Mouse (Mus musculus): Measurements from ENCODE around the gene Gm19684. TPM values are rescaled to one million over a fixed set of nuclear protein-coding genes. Genes with fewer than 3 reads are reported as not detected.

Gm19684 gene
- polyA plus RNA-seq (2014; fragmentation: Illumina TruSeq; extraction: RNeasy Lipid Tissue Mini Kit (QIAGEN cat#74804); ENCODE audit: low read depth, low replicate concordance): not detected

GRCm38 (mm10) chr17:36121352-36122020 lies at the start of gene Gm19684:
Gene Gm19684 (plus strand): TSS chr17:36121678.

GRCm38 (mm10) chr17:36128968-36129817 lies 7.7 kb downstream of the Gm19684 start, which contains the start of gene Gm7030:
Gene Gm7030 (minus strand): TSS chr17:36129425.

DNA sequence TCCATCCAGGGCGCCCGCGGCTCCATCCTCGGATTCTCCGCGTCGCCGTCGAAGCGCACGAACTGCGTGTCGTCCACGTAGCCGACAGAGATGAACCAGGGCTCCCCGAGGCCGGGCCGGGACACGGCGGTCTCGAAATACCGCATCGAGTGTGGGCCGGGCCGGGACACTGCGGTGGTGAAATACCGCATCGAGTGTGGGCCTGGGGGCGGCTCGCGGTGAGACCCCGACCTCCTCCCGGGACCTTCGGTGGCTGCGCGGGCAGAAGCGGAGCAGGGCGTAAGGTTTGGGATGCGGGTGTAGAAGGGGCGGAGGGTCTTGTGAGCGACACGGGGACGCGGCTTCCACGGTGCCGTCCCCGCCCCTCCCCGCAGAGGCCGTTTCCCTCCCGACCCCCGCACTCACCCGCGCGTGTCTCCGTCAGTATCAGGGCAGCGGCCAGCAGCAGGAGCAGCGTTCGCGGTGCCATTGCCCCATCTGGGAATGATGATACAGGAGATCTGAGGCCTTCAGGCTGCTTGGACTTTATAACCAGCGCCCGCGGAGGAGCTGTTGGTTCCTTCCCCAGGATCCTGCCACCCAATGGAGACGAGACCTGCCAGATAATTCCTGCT lies 46.7 kb downstream of the Gm19684 start, which contains the start of gene Gm8909:
TSS of gene Gm8909 (minus strand) at position 499 of the 614 bp plus-strand sequence.

Other genes with a start within 250 kb of the Gm19684 start
- gene Dhx16, start 241.9 kb upstream of the Gm19684 start, polyA plus RNA-seq (2014; fragmentation: Illumina TruSeq; extraction: RNeasy Lipid Tissue Mini Kit (QIAGEN cat#74804); ENCODE audit: low read depth, low replicate concordance): 55.0 TPM
- gene 2310061I04Rik, start 224.2 kb upstream of the Gm19684 start, polyA plus RNA-seq (2014; fragmentation: Illumina TruSeq; extraction: RNeasy Lipid Tissue Mini Kit (QIAGEN cat#74804); ENCODE audit: low read depth, low replicate concordance): 51.0 TPM
- 26.8 TPM for gene Atat1, start 211.6 kb upstream of the Gm19684 start, polyA plus RNA-seq (2014; fragmentation: Illumina TruSeq; extraction: RNeasy Lipid Tissue Mini Kit (QIAGEN cat#74804); ENCODE audit: low read depth, low replicate concordance)
- 22.7 TPM for gene Mrps18b, start 205.3 kb upstream of the Gm19684 start, polyA plus RNA-seq (2014; fragmentation: Illumina TruSeq; extraction: RNeasy Lipid Tissue Mini Kit (QIAGEN cat#74804); ENCODE audit: low read depth, low replicate concordance)
- gene Ppp1r10, start 205.2 kb upstream of the Gm19684 start, polyA plus RNA-seq (2014; fragmentation: Illumina TruSeq; extraction: RNeasy Lipid Tissue Mini Kit (QIAGEN cat#74804); ENCODE audit: low read depth, low replicate concordance): 162 TPM
- gene Abcf1, start 151.9 kb upstream of the Gm19684 start, polyA plus RNA-seq (2014; fragmentation: Illumina TruSeq; extraction: RNeasy Lipid Tissue Mini Kit (QIAGEN cat#74804); ENCODE audit: low read depth, low replicate concordance): 95.3 TPM
- 5.8 TPM for gene Gnl1, start 141.8 kb upstream of the Gm19684 start, polyA plus RNA-seq (2014; fragmentation: Illumina TruSeq; extraction: RNeasy Lipid Tissue Mini Kit (QIAGEN cat#74804); ENCODE audit: low read depth, low replicate concordance)
- 8.7 TPM for gene Prr3, start 141.4 kb upstream of the Gm19684 start, polyA plus RNA-seq (2014; fragmentation: Illumina TruSeq; extraction: RNeasy Lipid Tissue Mini Kit (QIAGEN cat#74804); ENCODE audit: low read depth, low replicate concordance)
- gene H2-T24, start 101.1 kb upstream of the Gm19684 start, polyA plus RNA-seq (2014; fragmentation: Illumina TruSeq; extraction: RNeasy Lipid Tissue Mini Kit (QIAGEN cat#74804); ENCODE audit: low read depth, low replicate concordance): 0.13 TPM
- 0.38 TPM for gene H2-T23, start 88.8 kb upstream of the Gm19684 start, polyA plus RNA-seq (2014; fragmentation: Illumina TruSeq; extraction: RNeasy Lipid Tissue Mini Kit (QIAGEN cat#74804); ENCODE audit: low read depth, low replicate concordance)
- 0.71 TPM for gene H2-T22, start 78.9 kb upstream of the Gm19684 start, polyA plus RNA-seq (2014; fragmentation: Illumina TruSeq; extraction: RNeasy Lipid Tissue Mini Kit (QIAGEN cat#74804); ENCODE audit: low read depth, low replicate concordance)
- not detected for gene Gm6034, start 78.7 kb upstream of the Gm19684 start, polyA plus RNA-seq (2014; fragmentation: Illumina TruSeq; extraction: RNeasy Lipid Tissue Mini Kit (QIAGEN cat#74804); ENCODE audit: low read depth, low replicate concordance)
- not detected for gene Gm11127, start 63.3 kb upstream of the Gm19684 start, polyA plus RNA-seq (2014; fragmentation: Illumina TruSeq; extraction: RNeasy Lipid Tissue Mini Kit (QIAGEN cat#74804); ENCODE audit: low read depth, low replicate concordance)
- not detected for gene Gm7030, start 7.7 kb downstream of the Gm19684 start, polyA plus RNA-seq (2014; fragmentation: Illumina TruSeq; extraction: RNeasy Lipid Tissue Mini Kit (QIAGEN cat#74804); ENCODE audit: low read depth, low replicate concordance)
- not detected for gene Gm8909, start 46.9 kb downstream of the Gm19684 start, polyA plus RNA-seq (2014; fragmentation: Illumina TruSeq; extraction: RNeasy Lipid Tissue Mini Kit (QIAGEN cat#74804); ENCODE audit: low read depth, low replicate concordance)
- gene H2-T3, start 68.6 kb downstream of the Gm19684 start, polyA plus RNA-seq (2014; fragmentation: Illumina TruSeq; extraction: RNeasy Lipid Tissue Mini Kit (QIAGEN cat#74804); ENCODE audit: low read depth, low replicate concordance): not detected
- gene Rpp21, start 136.4 kb downstream of the Gm19684 start, polyA plus RNA-seq (2014; fragmentation: Illumina TruSeq; extraction: RNeasy Lipid Tissue Mini Kit (QIAGEN cat#74804); ENCODE audit: low read depth, low replicate concordance): 6.4 TPM
- gene Trim39, start 150.6 kb downstream of the Gm19684 start, polyA plus RNA-seq (2014; fragmentation: Illumina TruSeq; extraction: RNeasy Lipid Tissue Mini Kit (QIAGEN cat#74804); ENCODE audit: low read depth, low replicate concordance): 45.3 TPM
- not detected for gene H2-M10.2, start 164.8 kb downstream of the Gm19684 start, polyA plus RNA-seq (2014; fragmentation: Illumina TruSeq; extraction: RNeasy Lipid Tissue Mini Kit (QIAGEN cat#74804); ENCODE audit: low read depth, low replicate concordance)
- not detected for gene H2-M10.1, start 204.5 kb downstream of the Gm19684 start, polyA plus RNA-seq (2014; fragmentation: Illumina TruSeq; extraction: RNeasy Lipid Tissue Mini Kit (QIAGEN cat#74804); ENCODE audit: low read depth, low replicate concordance)
- not detected for gene H2-M10.3, start 246.7 kb downstream of the Gm19684 start, polyA plus RNA-seq (2014; fragmentation: Illumina TruSeq; extraction: RNeasy Lipid Tissue Mini Kit (QIAGEN cat#74804); ENCODE audit: low read depth, low replicate concordance)